Mouse (Mus musculus) myocyte (in vitro differentiated cells): Measurements from ENCODE around the gene Dedd. TPM values are rescaled to one million over a fixed set of nuclear protein-coding genes. Genes with fewer than 3 reads are reported as not detected.

Source experiments
- H3K27me3 ChIP-seq: one replicate; pipeline ENCODE4 v1.6.1; 2011; ENCODE audit not compliant: control insufficient read depth, insufficient read depth, insufficient read length
- H3K36me3 ChIP-seq: one replicate; pipeline ENCODE4 v1.6.1; 2011; ENCODE audit not compliant: control insufficient read depth, insufficient read depth
- H3K4me2 ChIP-seq: one replicate; pipeline ENCODE4 v1.6.1; 2011; ENCODE audit warnings: low read depth, control low read depth
- H3K4me3 ChIP-seq: one replicate; pipeline ENCODE4 v1.5.1; 2011; ENCODE audit warnings: mild to moderate bottlenecking, control low read depth, moderate library complexity
- H3K79me2 ChIP-seq: one replicate; pipeline ENCODE4 v1.6.1; 2011; ENCODE audit not compliant: control insufficient read depth, insufficient read depth
- H3ac ChIP-seq: one replicate; pipeline ENCODE4 v1.6.1; 2011; ENCODE audit not compliant: control insufficient read depth, insufficient read length
- CEBPB ChIP-seq: IDR thresholded peaks from 2 replicates; pipeline ENCODE4 v1.6.1; 2011; ENCODE audit warnings: mild to moderate bottlenecking, moderate library complexity; ENCODE audit not compliant: poor library complexity, insufficient read depth, severe bottlenecking
- E2F4 ChIP-seq: IDR thresholded peaks from one replicate; pipeline ENCODE4 v1.6.1; 2011; ENCODE audit warnings: mild to moderate bottlenecking, control low read depth, moderate library complexity; ENCODE audit not compliant: insufficient read depth
- MYOD1 ChIP-seq, 3 experiments: IDR thresholded peaks; one replicate each; pipeline ENCODE4 v1.6.1; 2011; ENCODE audit warnings: control low read depth in 2 of 3, low read depth in 2 of 3, mild to moderate bottlenecking in 2 of 3, moderate library complexity in 1 of 3; ENCODE audit not compliant: insufficient read length in 2 of 3, control insufficient read depth in 1 of 3
- MYOG ChIP-seq, 3 experiments: IDR thresholded peaks; one replicate each; pipeline ENCODE4 v1.6.1; 2011; ENCODE audit warnings: control low read depth in 2 of 3, low read depth in 2 of 3, mild to moderate bottlenecking in 2 of 3; ENCODE audit not compliant: insufficient read length in 2 of 3, control insufficient read depth in 1 of 3, insufficient read depth in 1 of 3
- POLR2A ChIP-seq: IDR thresholded peaks from one replicate; pipeline ENCODE4 v1.6.1; 2011; ENCODE audit warnings: low read depth, mild to moderate bottlenecking, control low read depth, moderate library complexity; ENCODE audit not compliant: insufficient read length
- POLR2AphosphoS2 ChIP-seq: IDR thresholded peaks from one replicate; pipeline ENCODE4 v1.6.1; 2011; ENCODE audit warnings: low read depth, control low read depth; ENCODE audit not compliant: insufficient read length
- REST ChIP-seq: IDR thresholded peaks from one replicate; pipeline ENCODE4 v1.6.1; 2011; ENCODE audit warnings: mild to moderate bottlenecking, control low read depth, moderate library complexity; ENCODE audit not compliant: insufficient read depth, insufficient read length
- SRF ChIP-seq: IDR thresholded peaks from one replicate; pipeline ENCODE4 v1.6.1; 2011; ENCODE audit warnings: low read depth; ENCODE audit not compliant: control insufficient read depth, insufficient read length
- TCF12 ChIP-seq: IDR thresholded peaks from one replicate; pipeline ENCODE4 v1.6.1; 2011; ENCODE audit warnings: mild to moderate bottlenecking, control low read depth; ENCODE audit not compliant: poor library complexity, insufficient read depth, severe bottlenecking
- TCF3 ChIP-seq: IDR thresholded peaks from one replicate; pipeline ENCODE4 v1.6.1; 2011; ENCODE audit warnings: low read depth, control low read depth; ENCODE audit not compliant: insufficient read length
- USF1 ChIP-seq: IDR thresholded peaks from one replicate; pipeline ENCODE4 v1.6.1; 2011; ENCODE audit warnings: low read depth, mild to moderate bottlenecking, control low read depth, moderate library complexity
- polyA plus RNA-seq: library from polyadenylated mRNA; unstranded; fragments of >200 nt; fragmentation: generic; extraction: Trizol; gene quantifications from one replicate; pipeline ENCODE4 v1.2.1, GENCODE M21; 2012; ENCODE audit warnings: missing spikeins

Dedd gene
- polyA plus RNA-seq, 1 experiment = 59.9 TPM

DNA sequence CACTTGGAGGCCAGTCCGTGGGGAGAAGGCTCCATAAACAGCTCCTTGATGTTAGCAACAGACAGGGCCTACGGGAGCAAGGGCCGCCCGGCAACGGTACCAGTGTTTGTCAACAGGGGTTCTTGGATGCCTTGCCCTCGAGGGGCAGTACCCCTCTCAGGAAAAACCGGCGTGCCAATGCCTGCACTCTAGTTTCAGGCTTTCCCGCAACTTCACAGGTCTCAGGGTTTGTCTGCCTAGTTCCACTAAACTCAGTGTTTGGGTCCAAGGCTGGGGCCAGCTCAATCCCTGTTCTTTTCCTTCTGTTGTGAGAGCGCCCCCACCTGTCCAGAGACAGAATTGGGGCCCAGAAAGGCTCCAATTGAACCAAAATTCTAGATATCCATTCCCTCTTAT, 47.4 kb upstream of the Dedd start:
- H3K4me2 ChIP-seq = peak overlapping the region; percentile 71
- TF ChIP-seq MYOG (IDR thresholded peaks at IDR 0.05; ENCODE audit: control insufficient read depth in 1 of 3, insufficient read depth in 1 of 3, insufficient read length in 2 of 3, low read depth in 2 of 3) (no peak), SRF (no peak), POLR2AphosphoS2 (peak; percentile 32), USF1 (no peak), POLR2A (no peak), CEBPB (no peak), E2F4 (no peak), REST (no peak)
- H3K79me2 ChIP-seq = peaks cover under 1% of the 10 kb centered on the region
- H3K27me3 ChIP-seq = no peaks in the 10 kb centered on the region
- H3K36me3 ChIP-seq = peaks cover 3% of the 10 kb centered on the region
- no peak overlapping the region for H3ac ChIP-seq
- peak overlapping the region; percentile 60 for H3K4me3 ChIP-seq

DNA sequence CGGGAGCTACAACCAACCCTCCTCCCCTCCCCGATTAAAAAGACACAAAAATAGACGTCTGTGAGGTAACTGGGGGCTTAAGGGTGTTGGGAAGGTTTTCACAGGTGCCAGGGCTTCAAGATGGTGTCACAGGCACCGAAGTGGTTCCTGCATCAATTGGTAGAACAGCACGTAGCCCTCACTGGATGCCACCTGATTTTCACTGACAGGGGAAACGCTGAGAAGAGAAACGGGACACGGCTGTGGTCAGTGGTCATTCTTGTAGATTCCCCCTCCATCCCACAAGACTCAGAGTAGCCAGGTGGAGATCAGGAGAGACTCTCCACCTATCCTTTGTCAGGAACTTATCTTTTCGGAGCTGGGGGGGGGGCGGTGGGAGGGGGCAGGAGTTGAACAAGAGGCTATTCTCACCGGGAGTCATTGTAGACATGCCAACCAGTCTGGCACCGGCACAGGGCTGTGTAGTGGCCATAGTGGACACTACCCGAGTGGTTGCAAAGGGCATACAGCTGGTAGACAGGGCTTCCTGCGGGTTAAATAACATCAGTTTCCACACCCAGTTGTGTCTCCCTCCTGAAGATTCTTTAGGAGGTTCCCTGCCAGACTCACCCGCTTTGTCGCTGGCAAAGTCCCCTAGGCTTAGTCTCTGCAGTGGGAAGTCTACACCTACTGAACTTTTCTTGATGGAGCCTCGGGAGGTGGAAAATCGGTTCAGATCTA, 46.7 kb upstream of the Dedd start:
- Histone ChIP-seq H3K27me3 (no peaks in the 10 kb centered on the region), H3K4me2 (peak overlapping the region; percentile 71), H3ac (no peak overlapping the region), H3K4me3 (peak overlapping the region; percentile 60), H3K36me3 (peaks cover 3% of the 10 kb centered on the region), H3K79me2 (peaks cover 8% of the 10 kb centered on the region)
- TF ChIP-seq CEBPB (no peak), REST (no peak)

DNA sequence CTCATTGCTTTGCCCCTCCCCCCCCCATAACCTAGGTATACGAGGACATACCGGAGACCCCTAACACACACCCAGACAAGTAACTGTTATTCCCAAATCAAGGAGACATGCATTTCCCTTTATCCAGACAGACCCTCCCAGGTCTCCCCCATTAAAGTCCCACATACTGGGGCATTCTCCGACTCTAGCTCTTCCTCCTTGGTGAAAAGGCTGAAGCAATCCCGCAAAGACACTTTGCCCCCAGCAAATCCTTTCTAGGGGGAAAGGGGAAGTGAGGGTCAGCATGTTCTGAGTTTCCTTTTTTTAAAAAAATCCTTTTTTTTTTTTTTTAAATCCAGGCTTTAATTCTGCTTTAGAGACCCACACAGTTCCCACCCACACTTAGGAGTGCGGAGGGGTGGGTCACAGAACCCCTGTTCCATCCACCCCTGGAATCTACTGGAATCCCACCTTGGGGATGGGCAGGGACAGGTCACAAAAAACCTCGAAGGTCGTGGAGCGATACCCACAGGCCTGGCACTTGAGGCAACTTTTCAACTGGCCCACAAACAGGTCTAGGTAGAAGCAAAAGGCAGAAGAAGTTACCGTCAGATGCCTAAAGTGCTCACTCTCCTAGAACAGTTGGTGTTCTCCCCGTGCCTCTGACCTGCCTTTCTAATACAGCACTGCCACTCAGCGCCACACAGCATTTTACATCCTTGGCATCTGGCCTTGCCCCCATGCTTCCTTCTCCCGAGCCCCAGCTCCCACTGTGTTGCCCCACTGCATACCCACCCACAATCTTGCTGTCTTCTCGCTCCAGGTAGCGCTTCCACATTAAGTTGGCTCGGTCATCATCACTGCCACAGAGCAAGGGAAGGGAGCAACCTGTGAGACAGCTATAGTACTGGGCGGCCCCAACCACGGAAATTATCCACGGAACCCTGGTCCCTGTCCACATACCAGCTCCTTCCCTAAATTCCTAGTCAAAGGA, 45.5 kb upstream of the Dedd start:
- no peak overlapping the region for H3K4me2 ChIP-seq
- TF ChIP-seq TCF3 (no peak), CEBPB (no peak), USF1 (no peak), E2F4 (no peak), POLR2AphosphoS2 (peak; percentile 2)
- H3K27me3 ChIP-seq = no peaks in the 10 kb centered on the region
- peaks cover 10% of the 10 kb centered on the region for H3K79me2 ChIP-seq
- no peak overlapping the region for H3ac ChIP-seq
- no peak overlapping the region for H3K4me3 ChIP-seq
- peaks cover 3% of the 10 kb centered on the region for H3K36me3 ChIP-seq

DNA sequence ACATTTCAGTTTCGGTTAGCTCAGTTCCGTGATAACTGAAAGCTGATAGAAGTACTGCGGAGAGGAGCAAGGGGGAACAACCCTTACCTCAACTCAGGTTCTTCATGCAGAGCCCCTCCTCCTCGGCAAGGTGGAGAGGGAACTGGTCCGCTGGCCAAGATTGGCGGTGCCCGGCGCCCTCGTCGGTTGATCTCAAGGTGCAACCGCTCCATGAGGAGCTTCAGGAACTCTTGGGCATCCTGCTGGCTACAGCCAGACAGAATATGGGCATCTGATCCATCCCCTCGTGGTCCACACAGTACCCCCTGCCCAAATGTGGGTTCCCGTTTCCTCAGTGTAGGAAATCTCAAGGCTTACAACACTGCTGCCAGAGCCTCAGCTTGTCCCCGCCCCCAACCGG, 44.5 kb upstream of the Dedd start:
- Histone ChIP-seq H3K36me3 (peaks cover 3% of the 10 kb centered on the region), H3K4me2 (no peak overlapping the region), H3ac (no peak overlapping the region), H3K79me2 (peaks cover 10% of the 10 kb centered on the region), H3K4me3 (no peak overlapping the region), H3K27me3 (no peaks in the 10 kb centered on the region)
- TF ChIP-seq CEBPB = no peak
- TF ChIP-seq POLR2A = no peak
- no peak for TF ChIP-seq TCF12
- TF ChIP-seq MYOD1 (IDR thresholded peaks at IDR 0.05; ENCODE audit: control insufficient read depth in 1 of 3, insufficient read length in 2 of 3, low read depth in 2 of 3) = no peak
- TF ChIP-seq TCF3 = no peak

DNA sequence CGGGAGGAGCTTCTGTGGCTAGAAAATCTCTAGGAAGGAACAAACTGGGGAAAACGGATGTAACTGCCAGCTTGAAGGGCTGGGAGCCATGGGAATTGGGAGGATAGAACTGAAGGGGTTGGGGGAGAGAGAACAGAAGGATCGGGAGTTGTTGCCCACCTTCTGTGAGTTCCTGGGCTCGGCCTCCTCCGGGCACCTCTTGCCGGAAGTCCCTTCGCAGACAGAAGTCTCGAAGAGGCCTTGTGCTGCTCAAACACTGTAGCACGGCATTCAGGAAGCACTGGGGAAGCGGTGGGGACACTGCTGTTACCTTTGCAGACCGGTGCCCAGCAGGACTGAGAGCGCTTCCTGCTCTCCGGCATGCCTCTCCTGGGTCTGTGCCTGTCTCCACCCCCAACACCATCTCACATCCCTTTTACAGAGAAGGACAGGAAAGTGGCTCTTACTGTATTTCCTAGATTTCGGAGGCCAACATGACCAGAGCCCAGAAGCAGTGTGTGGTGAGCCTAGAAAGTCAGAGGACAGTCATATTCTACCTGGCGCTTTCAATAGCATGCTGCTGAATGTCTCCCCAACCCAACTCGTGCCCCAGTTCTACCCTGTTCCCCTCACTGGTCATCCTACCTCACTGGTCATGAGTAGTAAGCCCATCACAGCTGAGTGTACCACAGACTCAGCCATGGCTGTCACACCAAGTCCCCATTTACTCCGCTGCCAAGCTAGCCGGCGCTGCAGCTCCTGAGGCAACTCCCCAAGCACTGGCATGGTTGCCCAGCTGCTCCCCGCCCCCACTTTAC, 43.7 kb upstream of the Dedd start:
- Histone ChIP-seq H3K27me3 (no peaks in the 10 kb centered on the region), H3ac (no peak overlapping the region), H3K36me3 (peaks cover 6% of the 10 kb centered on the region), H3K4me2 (no peak overlapping the region), H3K4me3 (no peak overlapping the region), H3K79me2 (peaks cover 10% of the 10 kb centered on the region)
- TF ChIP-seq MYOD1 (IDR thresholded peaks at IDR 0.05; ENCODE audit: control insufficient read depth in 1 of 3, insufficient read length in 2 of 3, low read depth in 2 of 3) (no peak), POLR2AphosphoS2 (peak; percentile 25)
